Mouse (Mus musculus): Measurements from ENCODE around the gene Pola1. TPM values are rescaled to one million over a fixed set of nuclear protein-coding genes. Genes with fewer than 3 reads are reported as not detected.

Pola1 gene
- polyA plus RNA-seq, 1 experiment from 2014 or later: 21.7 TPM

DNA sequence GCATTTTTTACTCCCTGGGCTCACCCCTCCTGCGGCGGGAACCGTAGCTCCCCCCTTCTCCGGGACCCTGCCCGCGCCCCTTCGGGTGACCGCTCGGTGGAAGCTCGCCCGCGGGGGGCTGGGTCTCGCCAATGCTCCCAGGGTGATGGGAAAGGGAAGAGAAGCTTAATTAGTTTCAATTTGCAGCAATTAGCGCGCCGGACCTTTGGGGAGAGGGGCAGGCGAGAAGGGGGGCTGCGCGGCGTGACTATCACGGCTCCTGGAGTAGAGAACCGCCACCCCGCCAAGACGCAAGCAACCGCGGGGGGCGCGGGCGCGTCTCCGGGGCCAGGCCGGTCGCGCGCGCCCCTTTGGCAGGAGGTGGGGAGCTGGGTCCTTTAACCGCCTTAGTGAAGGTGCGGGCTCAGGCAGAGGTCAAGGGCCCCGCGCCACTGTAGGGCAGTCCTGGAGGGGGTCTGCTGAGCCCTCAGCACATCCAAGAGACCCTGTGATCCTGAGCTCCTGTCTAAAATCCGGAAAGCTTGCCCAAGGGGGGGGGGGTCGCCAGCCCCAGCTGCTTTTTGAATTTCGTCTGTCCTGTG, 332.8 kb downstream of the Pola1 start:
- Histone ChIP-seq H3K4me2 (replicated peaks) (peak overlapping the region; percentile 36), H3K9ac (replicated peaks) (no peak overlapping the region), H3K27ac (replicated peaks) (no peak overlapping the region; the same call in 1 of the 2 replicates), H3K4me3 (0 out of 2 replicates have a peak overlapping the region, but pooled peaks have one; percentile 12), H3K9me3 (no peaks in the 10 kb centered on the region), H3K27me3 (peaks cover 82% of the 10 kb centered on the region), H3K4me1 (peaks cover 17% of the 10 kb centered on the region; the same call in 1 of the 2 replicates), H3K36me3 (no peaks in the 10 kb centered on the region)
- 37% methylated on average over 31 of the region's 43 CpGs for WGBS
- ATAC-seq (ENCODE audit: low FRiP score, low read depth): no peak

DNA sequence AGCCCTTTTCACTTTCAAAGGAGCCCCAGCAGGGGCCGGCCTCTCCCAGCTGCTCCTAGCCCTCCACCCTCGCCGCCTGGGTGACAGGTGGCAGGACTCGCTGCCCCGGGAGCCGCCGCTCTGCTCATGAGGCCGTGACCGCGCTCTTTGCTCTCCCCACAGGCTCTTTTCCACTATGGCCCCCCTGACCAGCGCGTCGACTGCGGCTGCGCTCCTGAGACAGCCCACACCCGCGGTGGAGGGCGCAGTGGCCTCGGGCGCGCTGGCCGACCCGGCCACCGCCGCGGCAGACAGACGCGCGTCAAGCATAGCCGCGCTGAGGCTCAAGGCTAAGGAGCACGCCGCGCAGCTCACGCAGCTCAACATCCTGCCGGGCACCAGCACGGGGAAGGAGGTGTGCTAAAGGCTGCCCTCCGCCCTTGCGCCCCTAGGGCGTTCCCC, 334.9 kb downstream of the Pola1 start:
- ATAC-seq (ENCODE audit: low FRiP score, low read depth): peak; percentile 44
- Histone ChIP-seq H3K4me3 (peak overlapping the region; percentile 24), H3K36me3 (no peaks in the 10 kb centered on the region), H3K9me3 (no peaks in the 10 kb centered on the region), H3K27me3 (peaks cover 86% of the 10 kb centered on the region), H3K9ac (replicated peaks) (no peak overlapping the region), H3K4me2 (replicated peaks) (peak overlapping the region; percentile 43), H3K4me1 (peaks cover 17% of the 10 kb centered on the region; the same call in 1 of the 2 replicates), H3K27ac (replicated peaks) (peak overlapping the region; percentile 30; the same call in 1 of the 2 replicates)
- 14% methylated on average over 40 of the region's 40 CpGs for WGBS

GRCm38 (mm10) chrX:93295819-93296218, 336.1 kb downstream of the Pola1 start:
- Histone ChIP-seq H3K27me3 (peaks cover 88% of the 10 kb centered on the region), H3K36me3 (no peaks in the 10 kb centered on the region), H3K4me1 (peaks cover 17% of the 10 kb centered on the region; the same call in 1 of the 2 replicates), H3K9ac (replicated peaks) (no peak overlapping the region), H3K9me3 (no peaks in the 10 kb centered on the region), H3K4me2 (replicated peaks) (no peak overlapping the region), H3K4me3 (no peak overlapping the region), H3K27ac (replicated peaks) (no peak overlapping the region)
- no peak for ATAC-seq (ENCODE audit: low FRiP score, low read depth)
- WGBS: 22% methylated on average over 5 of the region's 5 CpGs

DNA sequence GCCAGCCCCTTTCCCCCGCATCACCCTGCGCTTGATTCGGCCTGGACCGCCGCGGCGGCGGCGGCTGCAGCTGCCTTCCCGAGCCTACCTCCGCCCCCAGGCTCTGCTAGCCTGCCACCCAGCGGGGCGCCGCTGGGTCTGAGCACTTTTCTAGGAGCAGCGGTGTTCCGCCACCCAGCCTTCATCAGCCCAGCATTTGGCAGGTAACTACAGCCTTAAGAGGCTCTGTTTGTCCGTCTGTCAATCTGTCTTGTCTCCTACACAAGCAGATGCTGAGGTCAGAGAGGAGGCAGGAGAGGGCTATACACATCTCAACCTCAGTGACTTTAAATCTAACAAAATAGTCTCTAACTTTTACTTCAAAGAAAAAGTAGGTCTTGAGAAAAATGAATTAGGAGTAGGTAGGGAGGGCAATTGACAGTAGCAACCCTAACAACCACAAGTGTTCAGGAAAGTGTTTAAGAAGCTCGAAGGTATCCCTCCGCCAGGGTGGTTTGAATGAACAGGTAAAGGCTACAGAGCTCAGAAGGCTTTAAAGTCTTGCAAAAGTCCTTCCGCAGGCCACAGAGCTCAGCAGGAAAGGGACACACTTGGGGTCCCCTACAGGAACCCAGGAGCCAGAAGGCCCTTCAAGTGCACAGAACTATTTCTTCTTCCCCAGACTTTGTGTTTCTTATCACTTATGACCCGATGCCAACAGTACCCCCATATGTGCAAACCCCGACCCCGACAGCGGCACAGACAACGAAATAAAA, 337.0 kb downstream of the Pola1 start:
- WGBS: 29% methylated on average over 25 of the region's 25 CpGs
- Histone ChIP-seq H3K27me3 (peaks cover 88% of the 10 kb centered on the region), H3K27ac (replicated peaks) (no peak overlapping the region), H3K36me3 (no peaks in the 10 kb centered on the region), H3K4me2 (replicated peaks) (peak overlapping the region; percentile 19; the same call in 1 of the 2 replicates), H3K9me3 (no peaks in the 10 kb centered on the region), H3K9ac (replicated peaks) (no peak overlapping the region), H3K4me3 (0 out of 2 replicates have a peak overlapping the region, but pooled peaks have one; percentile 7), H3K4me1 (peaks cover 14% of the 10 kb centered on the region; the same call in 1 of the 2 replicates)
- no peak for ATAC-seq (ENCODE audit: low FRiP score, low read depth)

- H3K27ac ChIP-seq (replicated peaks): no peak overlapping the region
- 23% methylated on average over 6 of the region's 6 CpGs for WGBS
- peaks cover 7% of the 10 kb centered on the region for H3K4me1 ChIP-seq
- no peak overlapping the region for H3K9ac ChIP-seq (replicated peaks)
- no peak for ATAC-seq (ENCODE audit: low FRiP score, low read depth)
- no peaks in the 10 kb centered on the region for H3K36me3 ChIP-seq
- H3K27me3 ChIP-seq: peaks cover 91% of the 10 kb centered on the region
- H3K9me3 ChIP-seq: no peaks in the 10 kb centered on the region
- peak overlapping the region; percentile 5; the same call in 1 of the 2 replicates for H3K4me2 ChIP-seq (replicated peaks)
- no peak overlapping the region for H3K4me3 ChIP-seq
Measured at GRCm38 (mm10) chrX:93292031-93292430, 339.9 kb downstream of the Pola1 start.

DNA sequence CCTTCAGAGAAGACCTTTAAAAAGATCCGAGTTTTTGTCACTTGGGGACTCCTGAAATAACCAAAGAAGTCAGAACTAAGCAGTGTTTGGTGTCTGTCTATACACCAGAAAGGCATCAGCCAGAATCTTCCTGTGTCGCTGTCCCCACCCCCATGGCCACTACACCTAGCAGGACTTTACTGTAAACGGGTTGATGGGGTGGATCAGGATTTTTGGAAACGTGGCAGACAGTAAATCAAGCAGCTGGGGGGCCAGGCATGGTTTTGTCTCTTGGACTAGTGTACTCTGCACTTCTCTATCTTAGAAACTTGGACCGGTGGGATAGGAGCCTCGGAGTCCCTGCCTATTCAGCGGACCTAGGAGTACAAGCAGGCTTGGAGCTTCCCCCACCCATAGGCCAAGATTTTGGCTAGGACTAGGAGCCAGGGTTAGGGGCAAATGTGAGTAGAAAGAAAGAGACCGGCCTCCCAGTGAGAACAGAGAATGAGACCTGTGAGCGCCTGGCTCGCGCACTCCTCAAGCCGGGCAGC, 342.0 kb downstream of the Pola1 start:
- H3K4me3 ChIP-seq: peak overlapping the region; percentile 44
- 22% methylated on average over 12 of the region's 12 CpGs for WGBS
- H3K27ac ChIP-seq (replicated peaks): no peak overlapping the region
- ATAC-seq (ENCODE audit: low FRiP score, low read depth): no peak
- peak overlapping the region; percentile 31; the same call in 1 of the 2 replicates for H3K9ac ChIP-seq (replicated peaks)
- H3K27me3 ChIP-seq: peaks cover 93% of the 10 kb centered on the region
- H3K36me3 ChIP-seq: no peaks in the 10 kb centered on the region
- peaks cover 2% of the 10 kb centered on the region; the same call in 1 of the 2 replicates for H3K4me1 ChIP-seq
- peak overlapping the region; percentile 19; the same call in 1 of the 2 replicates for H3K4me2 ChIP-seq (replicated peaks)
- no peaks in the 10 kb centered on the region for H3K9me3 ChIP-seq

DNA sequence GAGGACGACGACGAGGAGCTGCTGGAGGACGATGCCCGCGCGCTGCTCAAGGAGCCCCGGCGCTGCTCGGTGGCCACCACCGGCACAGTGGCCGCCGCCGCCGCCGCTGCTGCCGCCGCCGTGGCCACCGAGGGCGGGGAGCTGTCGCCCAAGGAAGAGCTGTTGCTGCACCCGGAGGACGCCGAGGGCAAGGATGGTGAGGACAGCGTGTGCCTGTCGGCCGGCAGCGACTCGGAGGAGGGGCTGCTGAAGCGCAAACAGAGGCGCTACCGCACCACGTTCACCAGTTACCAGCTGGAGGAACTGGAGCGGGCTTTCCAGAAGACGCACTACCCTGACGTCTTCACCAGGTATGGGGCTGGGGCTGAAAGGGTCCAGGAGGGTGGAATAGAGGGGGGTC, 342.9 kb downstream of the Pola1 start:
- Histone ChIP-seq H3K4me3 (peak overlapping the region; percentile 44), H3K27me3 (peaks cover 93% of the 10 kb centered on the region), H3K4me1 (peaks cover 2% of the 10 kb centered on the region; the same call in 1 of the 2 replicates), H3K36me3 (no peaks in the 10 kb centered on the region), H3K9me3 (no peaks in the 10 kb centered on the region), H3K27ac (replicated peaks) (peak overlapping the region; percentile 35; the same call in 1 of the 2 replicates), H3K9ac (replicated peaks) (peak overlapping the region; percentile 31; the same call in 1 of the 2 replicates), H3K4me2 (replicated peaks) (peak overlapping the region; percentile 58)
- peak; percentile 10; the same call in 1 of the 2 replicates for ATAC-seq (ENCODE audit: low FRiP score, low read depth)
- 23% methylated on average over 32 of the region's 37 CpGs for WGBS

DNA sequence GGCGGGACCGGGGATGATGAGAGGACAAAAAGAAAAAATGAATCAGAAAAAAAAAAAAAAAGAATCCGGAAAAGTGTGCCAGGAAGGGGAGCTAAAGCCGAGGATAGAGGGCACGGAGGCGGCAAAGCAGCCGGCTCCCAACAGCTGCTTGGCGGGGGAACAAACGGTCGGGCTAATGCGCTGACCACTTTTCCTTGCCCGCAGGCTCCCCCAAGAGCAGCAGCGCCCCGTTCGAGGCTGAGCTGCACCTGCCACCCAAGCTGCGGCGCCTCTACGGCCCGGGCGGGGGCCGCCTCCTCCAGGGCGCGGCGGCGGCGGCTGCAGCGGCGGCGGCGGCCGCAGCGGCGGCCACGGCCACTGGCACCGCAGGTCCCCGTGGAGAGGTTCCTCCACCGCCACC, 343.6 kb downstream of the Pola1 start:
- peak overlapping the region; percentile 35; the same call in 1 of the 2 replicates for H3K27ac ChIP-seq (replicated peaks)
- no peak for ATAC-seq (ENCODE audit: low FRiP score, low read depth)
- 28% methylated on average over 14 of the region's 37 CpGs for WGBS

GRCm38 (mm10) chrX:93286291-93286893, 345.6 kb downstream of the Pola1 start, which contains the start of gene Arx:
Gene Arx (plus strand): TSS chrX:93286445.
- H3K27ac ChIP-seq (replicated peaks): no peak within 1 kb of the TSS
- 0 out of 2 replicates have a peak within 1 kb of the TSS, but pooled peaks have one; percentile 20 for H3K9ac ChIP-seq (replicated peaks)
- ATAC-seq (ENCODE audit: low FRiP score, low read depth): peak; percentile 93
- H3K4me3 ChIP-seq: peak within 1 kb of the TSS; percentile 44
- H3K4me2 ChIP-seq (replicated peaks): peak within 1 kb of the TSS; percentile 38
- H3K36me3 ChIP-seq: no peaks in the 10 kb centered on the region
- WGBS: 23% methylated on average over 31 of the region's 31 CpGs
- peaks cover 81% of the 10 kb centered on the region for H3K27me3 ChIP-seq
- H3K4me1 ChIP-seq: peaks cover 2% of the 10 kb centered on the region
- H3K9me3 ChIP-seq: no peaks in the 10 kb centered on the region

More for the DNA sequence above, 343.6 kb downstream of the Pola1 start:
- Histone ChIP-seq H3K27me3 (peaks cover 85% of the 10 kb centered on the region), H3K4me1 (peaks cover 2% of the 10 kb centered on the region; the same call in 1 of the 2 replicates), H3K4me2 (replicated peaks) (peak overlapping the region; percentile 58), H3K9me3 (no peaks in the 10 kb centered on the region), H3K9ac (replicated peaks) (peak overlapping the region; percentile 46; the same call in 1 of the 2 replicates), H3K36me3 (no peaks in the 10 kb centered on the region), H3K4me3 (peak overlapping the region; percentile 44)

DNA sequence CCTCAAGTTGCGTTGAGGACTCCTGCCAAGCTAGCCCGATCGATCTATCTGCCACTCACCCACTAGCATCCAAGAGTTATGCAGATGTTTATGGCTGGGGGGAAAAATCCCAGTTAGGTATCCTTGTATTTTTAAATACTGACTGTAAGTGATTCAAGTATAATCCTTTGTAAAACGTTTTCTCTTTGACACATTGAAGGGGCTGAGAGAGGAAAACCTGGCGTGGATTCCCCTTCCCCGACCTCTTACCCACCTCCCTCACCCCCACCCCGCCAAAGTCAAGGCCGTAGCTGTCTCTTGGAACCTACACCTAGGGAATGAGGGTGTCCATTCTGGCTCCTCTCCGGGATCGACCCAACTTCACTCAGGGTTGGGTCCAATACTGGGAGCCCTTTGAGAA, 346.9 kb downstream of the Pola1 start:
- WGBS: 25% methylated on average over 10 of the region's 10 CpGs

GRCm38 (mm10) chrX:93281756-93282155, 350.2 kb downstream of the Pola1 start:
- no peaks in the 10 kb centered on the region; the same call in 1 of the 2 replicates for H3K4me1 ChIP-seq
- no peak overlapping the region for H3K9ac ChIP-seq (replicated peaks)
- ATAC-seq (ENCODE audit: low FRiP score, low read depth): peak; percentile 35; the same call in 1 of the 2 replicates
- 19% methylated on average over 5 of the region's 5 CpGs for WGBS
- H3K4me2 ChIP-seq (replicated peaks): peak overlapping the region; percentile 33
- H3K27ac ChIP-seq (replicated peaks): no peak overlapping the region
- H3K4me3 ChIP-seq: peak overlapping the region; percentile 12; the same call in 1 of the 2 replicates
- no peaks in the 10 kb centered on the region for H3K9me3 ChIP-seq
- H3K27me3 ChIP-seq: peaks cover 65% of the 10 kb centered on the region
- no peaks in the 10 kb centered on the region for H3K36me3 ChIP-seq

More for the DNA sequence above, 346.9 kb downstream of the Pola1 start:
- Histone ChIP-seq H3K9me3 (no peaks in the 10 kb centered on the region), H3K4me1 (peaks cover 2% of the 10 kb centered on the region), H3K4me2 (replicated peaks) (0 out of 2 replicates have a peak overlapping the region, but pooled peaks have one; percentile 17), H3K4me3 (no peak overlapping the region), H3K36me3 (no peaks in the 10 kb centered on the region), H3K9ac (replicated peaks) (no peak overlapping the region), H3K27ac (replicated peaks) (no peak overlapping the region), H3K27me3 (peaks cover 74% of the 10 kb centered on the region)
- no peak for ATAC-seq (ENCODE audit: low FRiP score, low read depth)
